Mouse (Mus musculus): Measurements from ENCODE around the gene Tyk2.

DNA sequence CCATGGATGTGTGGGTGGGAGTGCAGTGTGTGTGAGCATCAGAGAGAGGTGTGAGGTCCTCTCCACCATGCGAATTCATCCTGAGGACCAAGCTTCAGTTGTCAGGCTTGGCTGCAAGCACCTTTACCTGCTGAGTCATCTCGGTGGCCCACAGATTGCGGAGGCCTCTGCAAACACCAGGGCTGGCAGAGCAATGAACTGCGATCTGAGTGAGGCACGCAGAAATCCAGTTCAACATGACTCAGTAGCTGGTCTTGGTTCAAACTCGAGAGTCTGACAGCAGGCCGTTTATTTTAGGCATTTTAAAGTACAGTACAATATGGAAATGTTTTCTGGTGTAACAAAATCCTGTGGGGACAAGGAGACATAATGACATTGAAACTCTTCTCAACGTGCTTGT lies 33.2 kb downstream of the Tyk2 start:
- no peak for TF ChIP-seq CTCF (IDR thresholded peaks at IDR 0.05; ENCODE audit: insufficient read depth, low read length)
- TF ChIP-seq POLR2A (IDR thresholded peaks at IDR 0.05; ENCODE audit: borderline replicate concordance, extremely low read depth, low read depth, low read length), result no peak

All from lung, adult 2 months (tissue).